Mouse (Mus musculus) adrenal gland, postnatal 10 days (tissue): ENCODE measurements around the gene Slc2a13. TPM values are rescaled to one million over a fixed set of nuclear protein-coding genes. Genes with fewer than 3 reads are reported as not detected.

ENCODE experiments used
- DNase-seq: peaks from one replicate; pipeline ENCODE4 v3.0.0; 2021; ENCODE audit warnings: mixed read lengths
- long read RNA-seq, 2 experiments: library from polyadenylated mRNA; stranded (forward); transcript quantifications; one replicate each; pipeline ENCODE4 v2.0.0; 2021
- total RNA-seq, 2 experiments: library from RNA; stranded (reverse); gene quantifications; 2 replicates each; pipeline ENCODE4 v1.2.3; 2021

Slc2a13 gene
- 1 to 10 TPM; 4.5 to 5.3 TPM for total RNA-seq
- long read RNA-seq, experiment 1, partial matches to known transcripts, result 0 of 2 reads
- long read RNA-seq, experiment 1, other reads (novel, unspliced or antisense), result 2 of 2 reads
- long read RNA-seq, experiment 2, result 0 reads

GRCm38 (mm10) chr15:91573111-91573538 is at the start of gene Slc2a13:
TSS of gene Slc2a13 (minus strand) at chr15:91573261.
- DNase-seq, result peak; percentile 95

GRCm38 (mm10) chr15:91616016-91616415 is 43.0 kb upstream of the Slc2a13 start:
- DNase-seq, result peak; percentile 14

- no peak for DNase-seq
Measured at GRCm38 (mm10) chr15:91615532-91615931, 42.5 kb upstream of the Slc2a13 start.

GRCm38 (mm10) chr15:91613981-91614665 is 41.1 kb upstream of the Slc2a13 start:
- DNase-seq, result no peak

- peak; percentile 85 for DNase-seq
Measured at GRCm38 (mm10) chr15:91609713-91610112, 36.7 kb upstream of the Slc2a13 start.

GRCm38 (mm10) chr15:91608811-91609210 is 35.8 kb upstream of the Slc2a13 start:
- DNase-seq, result no peak

GRCm38 (mm10) chr15:91601197-91601596 is 28.1 kb upstream of the Slc2a13 start:
- no peak for DNase-seq

- DNase-seq, result no peak
Measured at GRCm38 (mm10) chr15:91597290-91597689, 24.2 kb upstream of the Slc2a13 start.

- peak; percentile 94 for DNase-seq
Measured at GRCm38 (mm10) chr15:91574492-91574891, 1.4 kb upstream of the Slc2a13 start.

- DNase-seq, result peak; percentile 49
Measured at GRCm38 (mm10) chr15:91572421-91573069, 516 bp downstream of the Slc2a13 start.

- DNase-seq, result no peak
Measured at GRCm38 (mm10) chr15:91571981-91572380, 1.1 kb downstream of the Slc2a13 start.

GRCm38 (mm10) chr15:91566784-91567183 is 6.3 kb downstream of the Slc2a13 start:
- DNase-seq, result no peak

- DNase-seq, result no peak
Measured at GRCm38 (mm10) chr15:91565025-91565605, 7.9 kb downstream of the Slc2a13 start.

- DNase-seq, result no peak
Measured at GRCm38 (mm10) chr15:91561728-91562127, 11.3 kb downstream of the Slc2a13 start.

GRCm38 (mm10) chr15:91555336-91555736 is 17.7 kb downstream of the Slc2a13 start:
- no peak for DNase-seq

GRCm38 (mm10) chr15:91548586-91549268 is 24.3 kb downstream of the Slc2a13 start:
- no peak for DNase-seq

- no peak for DNase-seq
Measured at GRCm38 (mm10) chr15:91544586-91544985, 28.5 kb downstream of the Slc2a13 start.

GRCm38 (mm10) chr15:91538439-91538838 is 34.6 kb downstream of the Slc2a13 start:
- DNase-seq, result no peak

- no peak for DNase-seq
Measured at GRCm38 (mm10) chr15:91526876-91527275, 46.2 kb downstream of the Slc2a13 start.

- DNase-seq, result no peak
Measured at GRCm38 (mm10) chr15:91526166-91526565, 46.9 kb downstream of the Slc2a13 start.

GRCm38 (mm10) chr15:91524451-91524850 is 48.6 kb downstream of the Slc2a13 start:
- DNase-seq, result no peak

- no peak for DNase-seq
Measured at GRCm38 (mm10) chr15:91503291-91503690, 69.8 kb downstream of the Slc2a13 start.

- DNase-seq, result peak; percentile 25
Measured at GRCm38 (mm10) chr15:91502661-91503060, 70.4 kb downstream of the Slc2a13 start.
